Mouse (Mus musculus) spleen, postnatal 36 days (tissue): Measurements from ENCODE around the gene Eipr1.

Experiments
- DNase-seq, 2 experiments: peaks; one replicate each; pipeline ENCODE4 v3.0.0; 2022; ENCODE audit warnings: low spot score in 2 of 2, mixed read lengths in 1 of 2

The Eipr1 gene

GRCm38 (mm10) chr12:28775627-28776026 lies 24.0 kb downstream of the Eipr1 start:
- no peak for DNase-seq

GRCm38 (mm10) chr12:28780180-28780579 lies 28.6 kb downstream of the Eipr1 start:
- no peak for DNase-seq

DNA sequence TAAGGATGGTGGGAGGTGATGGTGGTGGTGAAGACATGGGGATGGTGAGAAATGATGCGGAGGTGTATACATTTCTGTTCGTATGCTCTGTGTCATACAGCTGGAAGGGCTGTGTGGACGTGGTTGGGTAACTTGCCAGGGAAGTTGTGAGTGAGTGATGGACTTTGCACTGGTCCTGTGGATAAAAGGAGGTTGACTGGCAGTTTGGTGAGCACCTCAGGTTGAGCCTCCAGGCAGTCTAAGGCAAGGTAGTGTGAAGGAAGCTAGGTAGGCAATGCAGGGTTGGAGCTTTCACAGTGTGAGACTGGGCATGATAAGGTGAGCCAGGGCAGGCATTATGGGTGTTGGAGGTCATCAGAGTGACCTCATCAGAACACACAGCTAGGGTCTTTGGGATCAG lies 31.0 kb downstream of the Eipr1 start:
- no peak for DNase-seq

DNA sequence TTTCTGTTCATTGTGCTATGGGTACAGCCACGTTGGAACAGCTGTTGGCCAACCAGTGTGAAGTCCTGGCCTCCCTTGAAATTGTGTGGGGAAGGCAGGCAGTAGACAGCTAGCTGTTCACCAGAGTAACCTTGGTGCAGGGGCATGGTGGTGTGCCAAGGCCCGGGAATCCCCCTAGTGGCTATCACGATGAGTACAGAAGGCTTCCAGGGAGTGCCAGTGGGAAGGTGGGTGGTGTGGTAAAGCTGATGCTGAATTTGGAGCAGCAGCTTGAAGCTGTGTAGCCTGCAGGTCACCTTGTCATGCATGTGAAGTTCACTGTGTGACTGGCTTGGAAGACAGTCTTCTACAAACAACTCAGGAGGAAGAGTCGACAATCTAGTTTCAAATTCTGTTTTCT lies 32.8 kb downstream of the Eipr1 start:
- DNase-seq = no peak

GRCm38 (mm10) chr12:28784864-28785263 lies 33.3 kb downstream of the Eipr1 start:
- no peak for DNase-seq

- DNase-seq = no peak
Observed at GRCm38 (mm10) chr12:28785299-28785698, 33.7 kb downstream of the Eipr1 start.

GRCm38 (mm10) chr12:28786310-28786709 lies 34.7 kb downstream of the Eipr1 start:
- no peak for DNase-seq

- DNase-seq = no peak
Observed at GRCm38 (mm10) chr12:28792613-28793012, 41.0 kb downstream of the Eipr1 start.

DNA sequence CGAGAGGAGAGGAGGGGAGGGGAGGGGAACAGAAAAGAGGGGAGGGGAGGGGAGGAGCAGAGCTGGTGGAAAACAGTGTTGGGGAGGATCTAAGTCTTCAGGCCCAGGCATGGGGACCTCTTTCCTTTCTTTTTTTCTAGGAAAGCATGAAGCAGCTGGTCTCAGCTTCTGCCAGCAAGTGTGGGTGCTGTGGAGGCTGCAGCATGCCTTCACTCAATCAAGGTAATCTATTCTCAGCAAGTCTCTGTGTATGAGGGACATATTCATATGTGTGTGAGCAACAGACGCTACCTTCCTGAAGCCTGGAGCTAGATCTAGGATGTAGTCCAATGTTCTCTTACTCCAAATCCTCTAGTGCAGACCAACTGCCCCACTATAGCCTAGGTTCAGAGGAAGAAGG lies 42.1 kb downstream of the Eipr1 start:
- no peak for DNase-seq

- no peak for DNase-seq
Observed at GRCm38 (mm10) chr12:28795041-28795440, 43.4 kb downstream of the Eipr1 start.

DNA sequence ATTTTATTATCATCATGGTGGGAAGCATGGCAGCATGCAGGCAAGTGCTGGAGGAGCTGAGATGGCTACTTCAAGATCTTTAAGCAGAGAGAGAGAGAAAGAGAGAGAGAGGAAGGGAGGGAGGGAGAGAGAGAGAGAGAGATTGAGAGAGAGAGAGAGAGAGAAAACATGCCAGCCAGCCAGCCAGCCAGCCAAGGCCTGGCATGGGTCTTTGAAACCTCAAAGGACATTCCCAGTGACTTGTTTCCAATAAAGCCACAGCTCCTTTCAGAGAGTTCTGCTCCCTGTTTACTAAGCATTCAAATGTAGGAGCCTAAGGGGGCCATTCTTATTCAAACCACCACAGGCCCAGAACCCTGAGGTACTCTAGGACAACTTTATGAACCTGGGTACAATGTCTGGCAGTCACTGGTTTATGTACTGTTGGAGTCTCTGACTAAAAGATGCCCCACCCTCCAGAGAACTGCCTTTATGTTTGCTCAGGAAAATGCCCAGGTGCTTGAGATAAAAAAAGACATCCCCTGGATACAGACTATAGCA lies 45.3 kb downstream of the Eipr1 start:
- DNase-seq = no peak

DNA sequence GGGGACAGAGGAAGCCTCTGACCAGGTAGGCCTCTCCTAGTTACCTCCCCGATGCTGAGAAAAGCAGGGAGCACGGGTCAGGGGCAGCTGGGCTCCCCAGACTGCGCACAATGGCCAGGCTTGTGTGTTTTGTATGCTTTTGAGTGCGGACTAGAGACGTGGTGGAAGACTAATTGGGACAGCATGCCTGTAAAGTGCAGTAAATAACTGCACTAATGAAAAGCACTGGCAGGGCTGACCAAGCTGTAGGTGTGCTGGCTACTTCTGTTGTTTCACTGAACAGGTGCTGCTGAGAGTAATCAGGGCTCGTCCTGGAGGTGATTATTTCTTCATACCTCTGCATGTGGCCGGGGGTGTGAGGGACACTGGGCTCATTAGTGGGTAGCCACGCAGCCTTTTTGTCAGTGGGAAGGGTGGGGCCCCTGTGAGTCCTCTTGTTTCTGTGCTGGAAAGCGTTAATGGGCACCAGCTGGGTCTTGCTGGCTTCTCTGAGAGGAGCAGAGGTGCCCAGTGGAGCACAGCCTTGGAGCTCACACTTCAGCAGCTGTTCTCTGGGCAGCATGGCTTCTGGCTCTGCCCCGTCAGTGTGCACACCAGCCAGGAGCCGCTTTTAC lies 48.3 kb downstream of the Eipr1 start:
- no peak for DNase-seq

DNA sequence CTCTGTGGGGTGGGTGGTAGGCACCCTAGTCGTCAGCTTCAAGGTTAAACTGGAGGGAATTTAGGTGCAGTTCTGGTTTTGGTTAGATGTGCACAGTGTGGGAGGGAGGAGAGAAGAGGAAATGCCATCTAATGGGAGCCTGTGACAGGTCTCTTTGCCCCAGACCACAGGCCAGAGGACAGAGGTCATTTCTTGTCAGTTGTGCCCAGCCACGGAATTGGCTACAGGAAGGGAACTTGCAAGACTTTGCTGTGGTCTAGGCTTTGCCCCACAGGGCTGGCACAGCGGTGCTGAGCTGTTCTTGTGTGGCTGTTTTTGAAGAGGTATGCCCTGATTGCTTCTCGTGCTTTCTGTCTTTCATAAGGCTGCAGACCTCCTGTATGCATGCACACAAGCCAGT lies 48.8 kb downstream of the Eipr1 start:
- DNase-seq = no peak

DNA sequence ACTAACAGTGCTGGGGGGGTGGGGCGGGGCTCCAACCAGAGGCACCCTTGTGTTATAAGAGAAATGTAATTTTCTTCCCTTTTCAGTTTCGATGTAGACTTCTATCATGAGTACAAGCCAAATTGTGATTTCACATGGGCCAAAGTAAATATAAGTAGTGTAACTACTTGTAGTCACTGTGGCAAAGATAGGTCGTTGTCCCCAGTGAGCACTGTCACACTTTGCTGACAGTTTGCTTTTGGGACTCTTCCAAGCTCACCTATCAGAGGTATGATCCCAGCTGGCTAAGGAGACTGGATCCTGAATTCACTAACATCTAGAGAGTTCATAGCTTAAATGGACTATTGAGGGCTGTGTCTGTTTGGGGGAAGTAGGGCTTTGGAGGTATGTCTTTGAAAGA lies 49.3 kb downstream of the Eipr1 start:
- DNase-seq = no peak

- no peak for DNase-seq
Observed at GRCm38 (mm10) chr12:28801731-28802130, 50.1 kb downstream of the Eipr1 start.

DNA sequence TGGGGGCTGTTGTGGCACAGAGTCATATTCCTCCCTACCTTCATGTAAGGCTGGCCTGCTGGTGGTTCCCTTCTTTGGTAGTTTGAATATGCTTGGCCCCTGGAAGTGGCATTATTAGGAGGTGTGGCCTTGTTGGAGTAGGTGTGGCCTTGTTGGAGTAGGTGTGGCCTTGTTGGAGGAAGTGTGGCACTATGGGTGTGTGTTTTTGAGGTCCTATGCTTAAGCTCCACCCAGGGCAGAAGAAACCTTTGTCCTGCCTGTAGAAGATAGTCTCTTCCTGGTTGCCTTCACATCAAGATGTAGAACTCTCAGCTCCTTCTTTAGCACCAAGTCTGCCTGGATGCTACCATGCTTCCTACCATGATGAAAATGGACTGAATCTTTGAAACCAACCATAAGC lies 51.4 kb downstream of the Eipr1 start:
- peak in 1 of 2 experiments; percentile 22 for DNase-seq

GRCm38 (mm10) chr12:28804558-28805481 lies 53.2 kb downstream of the Eipr1 start:
- DNase-seq = peak; percentile 59 to 78

DNA sequence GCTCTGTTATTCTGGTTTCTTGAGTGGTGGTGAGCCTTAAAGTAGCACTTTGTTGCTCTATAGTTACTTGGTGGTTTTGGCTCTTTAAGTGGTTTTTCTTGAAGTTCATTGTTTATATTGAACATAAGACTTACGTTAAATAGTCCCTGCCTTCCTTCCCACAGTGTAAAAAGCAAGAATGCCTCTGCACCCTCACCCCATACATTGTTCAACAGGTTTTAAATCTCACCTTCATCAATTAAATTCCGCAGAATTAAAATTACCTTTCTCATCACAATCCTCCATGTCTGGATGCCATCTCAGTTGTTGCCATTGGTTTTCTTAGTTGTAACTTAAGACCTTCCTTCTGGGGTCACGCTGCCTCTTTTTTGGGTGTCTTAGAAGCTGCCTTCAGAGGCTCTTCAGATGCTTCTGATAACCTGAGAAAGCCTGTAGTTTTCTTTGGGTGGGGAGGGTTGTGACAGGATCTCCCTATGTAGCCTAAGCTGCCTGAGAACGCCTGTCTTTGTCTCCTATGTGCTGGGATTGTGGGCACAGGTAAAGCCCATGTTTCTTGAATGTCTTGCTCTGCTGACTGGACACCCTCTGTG lies 57.3 kb downstream of the Eipr1 start:
- no peak for DNase-seq

DNA sequence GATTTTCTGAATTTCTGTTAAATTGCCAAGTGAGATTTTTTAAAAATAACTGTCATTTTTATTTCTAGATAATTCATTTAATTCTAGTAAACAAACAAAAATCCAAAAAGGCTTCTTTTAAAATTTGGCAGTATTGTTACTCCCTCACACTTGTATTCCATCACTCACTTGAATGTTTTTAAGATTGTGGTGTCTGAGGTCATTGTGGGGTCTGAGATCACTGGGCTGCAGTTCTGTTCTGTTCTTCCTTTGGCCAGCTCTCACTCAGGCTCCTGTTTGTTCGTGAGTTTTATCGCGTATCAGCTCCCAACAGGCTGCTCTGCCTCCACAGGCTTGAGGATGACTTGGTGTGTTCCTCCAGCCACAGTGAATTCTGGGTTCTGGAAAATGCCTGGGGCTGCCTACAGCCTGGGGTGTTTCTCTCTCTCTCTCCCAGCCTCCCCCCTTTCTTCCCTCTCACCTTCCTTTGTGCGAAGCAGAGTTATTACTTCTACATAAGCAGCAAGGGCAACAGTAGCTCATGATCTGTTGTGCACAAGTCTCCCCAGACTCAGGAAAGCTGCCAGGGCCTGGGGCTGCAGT lies 58.2 kb downstream of the Eipr1 start:
- no peak for DNase-seq

DNA sequence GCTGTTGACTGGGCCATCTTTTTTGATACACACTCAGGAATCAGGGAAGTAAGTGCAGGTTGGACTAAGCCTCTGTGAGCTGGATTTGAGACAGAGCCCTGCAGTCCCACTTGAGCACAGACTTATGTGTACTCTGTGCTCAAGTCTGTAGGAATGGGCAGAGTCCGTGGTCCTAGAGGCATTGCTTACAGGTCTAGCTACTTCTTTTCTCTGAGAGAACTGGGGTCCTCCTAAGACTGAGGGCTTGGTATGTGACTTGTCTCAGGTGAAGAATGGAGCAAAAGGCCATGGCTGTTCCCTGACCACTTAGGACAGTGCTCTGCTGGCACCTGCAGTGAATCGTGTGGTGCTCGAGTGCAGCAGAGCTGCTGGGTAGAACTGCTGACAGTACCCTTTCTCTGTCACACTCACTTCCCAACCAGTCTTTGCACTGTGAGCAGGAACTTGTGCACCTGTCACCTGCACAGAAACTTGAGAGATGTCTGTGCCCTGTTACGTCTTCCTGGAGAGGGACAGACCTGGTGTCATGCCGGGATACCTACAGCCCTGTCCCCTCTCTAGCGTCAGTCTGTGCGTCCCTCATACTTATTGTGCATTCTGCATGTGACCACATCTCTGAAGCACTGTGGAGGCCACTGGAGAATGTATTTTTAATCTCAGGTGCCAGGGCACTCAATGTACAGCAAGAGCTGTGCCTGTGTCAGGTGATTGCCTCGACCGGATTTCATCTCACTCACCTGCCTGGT lies 65.3 kb downstream of the Eipr1 start:
- DNase-seq = no peak

- no peak for DNase-seq
Observed at GRCm38 (mm10) chr12:28817427-28817752, 65.8 kb downstream of the Eipr1 start.

- no peak for DNase-seq
Observed at GRCm38 (mm10) chr12:28817891-28818290, 66.3 kb downstream of the Eipr1 start.
